Mouse (Mus musculus) retina, postnatal 1 day (tissue): ENCODE measurements around the gene Vps35l.

Experiments used
- DNase-seq: peaks from one replicate; pipeline ENCODE4 v3.0.0-alpha.2; 2012

The Vps35l gene

GRCm38 (mm10) chr7:118738730-118739129 is 1.3 kb upstream of the Vps35l start:
- DNase-seq = no peak

- peak; percentile 99 for DNase-seq
Measured at GRCm38 (mm10) chr7:118740532-118741338, 709 bp downstream of the Vps35l start.

- no peak for DNase-seq
Measured at GRCm38 (mm10) chr7:118742278-118742677, 2.3 kb downstream of the Vps35l start.

- no peak for DNase-seq
Measured at GRCm38 (mm10) chr7:118744766-118745165, 4.7 kb downstream of the Vps35l start.

- no peak for DNase-seq
Measured at GRCm38 (mm10) chr7:118747891-118748672, 8.1 kb downstream of the Vps35l start.

- no peak for DNase-seq
Measured at GRCm38 (mm10) chr7:118749706-118750105, 9.7 kb downstream of the Vps35l start.

GRCm38 (mm10) chr7:118751625-118752024 is 11.6 kb downstream of the Vps35l start:
- DNase-seq = no peak

- no peak for DNase-seq
Measured at GRCm38 (mm10) chr7:118755756-118756155, 15.7 kb downstream of the Vps35l start.

GRCm38 (mm10) chr7:118756490-118757265 is 16.7 kb downstream of the Vps35l start:
- no peak for DNase-seq

- DNase-seq = no peak
Measured at GRCm38 (mm10) chr7:118758369-118758768, 18.3 kb downstream of the Vps35l start.

GRCm38 (mm10) chr7:118759372-118759771 is 19.3 kb downstream of the Vps35l start:
- no peak for DNase-seq

- DNase-seq = no peak
Measured at GRCm38 (mm10) chr7:118763939-118764338, 23.9 kb downstream of the Vps35l start.

GRCm38 (mm10) chr7:118764725-118765124 is 24.7 kb downstream of the Vps35l start:
- DNase-seq = no peak

- DNase-seq = no peak
Measured at GRCm38 (mm10) chr7:118765604-118766003, 25.6 kb downstream of the Vps35l start.

- DNase-seq = peak; percentile 87
Measured at GRCm38 (mm10) chr7:118766119-118766833, 26.2 kb downstream of the Vps35l start.

- DNase-seq = no peak
Measured at GRCm38 (mm10) chr7:118766834-118767224, 26.8 kb downstream of the Vps35l start.

- no peak for DNase-seq
Measured at GRCm38 (mm10) chr7:118769208-118769607, 29.2 kb downstream of the Vps35l start.

GRCm38 (mm10) chr7:118769655-118770054 is 29.6 kb downstream of the Vps35l start:
- DNase-seq = no peak

GRCm38 (mm10) chr7:118773027-118773426 is 33.0 kb downstream of the Vps35l start:
- no peak for DNase-seq

- DNase-seq = no peak
Measured at GRCm38 (mm10) chr7:118775991-118776390, 36.0 kb downstream of the Vps35l start.

- DNase-seq = no peak
Measured at GRCm38 (mm10) chr7:118776491-118776890, 36.5 kb downstream of the Vps35l start.

- DNase-seq = no peak
Measured at GRCm38 (mm10) chr7:118777598-118778394, 37.8 kb downstream of the Vps35l start.
